Mouse (Mus musculus) CD4-positive helper T cell, adult 2 months (primary cell): ENCODE data around the gene Npy5r.

Source experiments
- DNase-seq: peaks from one replicate; pipeline ENCODE4 v3.0.0-alpha.2; 2012; ENCODE audit warnings: low read depth, missing footprints, low spot score

The Npy5r gene

DNA sequence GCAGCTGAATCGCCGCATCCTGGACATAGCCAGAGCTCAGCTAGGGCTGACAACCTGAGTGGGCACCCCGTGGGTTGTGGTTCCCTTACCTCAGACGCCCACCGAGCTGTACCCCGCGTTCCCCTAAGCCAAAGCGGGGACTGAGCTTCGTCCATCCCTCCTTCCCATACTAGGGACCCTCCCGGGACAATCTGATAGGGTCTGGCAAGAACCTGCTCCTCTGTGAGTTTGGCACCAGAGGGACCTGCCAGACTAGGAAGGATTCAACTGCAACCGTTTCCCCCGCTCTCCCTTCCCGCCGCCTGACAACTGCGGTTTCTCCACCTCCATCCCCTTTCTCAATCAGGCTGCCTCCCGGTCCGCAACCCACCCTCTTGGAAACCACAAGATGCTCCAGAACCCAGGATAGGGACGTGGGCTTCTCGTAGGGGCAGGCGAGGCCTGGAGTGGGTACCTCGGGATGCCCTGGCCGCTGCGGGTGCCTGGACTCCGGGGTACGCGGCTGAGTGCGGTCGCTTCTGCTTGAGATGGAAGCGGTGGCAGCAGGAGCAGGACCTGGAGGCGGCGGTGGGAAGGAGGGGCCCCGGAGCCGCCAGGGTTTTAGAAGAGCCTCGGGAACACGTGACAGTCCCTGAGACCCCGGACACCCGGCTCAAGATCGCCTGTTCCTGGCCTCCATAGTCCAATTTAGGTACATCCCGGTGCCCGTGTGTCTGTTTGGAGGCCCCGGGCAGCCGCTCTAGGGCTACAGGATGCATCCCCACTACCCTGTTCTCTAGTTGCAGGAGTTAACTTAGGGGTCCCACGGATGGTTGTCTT lies at the start of gene Npy5r:
Npy5r (minus strand) TSS at position 618 of the 819 bp plus-strand sequence.
- no peak for DNase-seq

DNA sequence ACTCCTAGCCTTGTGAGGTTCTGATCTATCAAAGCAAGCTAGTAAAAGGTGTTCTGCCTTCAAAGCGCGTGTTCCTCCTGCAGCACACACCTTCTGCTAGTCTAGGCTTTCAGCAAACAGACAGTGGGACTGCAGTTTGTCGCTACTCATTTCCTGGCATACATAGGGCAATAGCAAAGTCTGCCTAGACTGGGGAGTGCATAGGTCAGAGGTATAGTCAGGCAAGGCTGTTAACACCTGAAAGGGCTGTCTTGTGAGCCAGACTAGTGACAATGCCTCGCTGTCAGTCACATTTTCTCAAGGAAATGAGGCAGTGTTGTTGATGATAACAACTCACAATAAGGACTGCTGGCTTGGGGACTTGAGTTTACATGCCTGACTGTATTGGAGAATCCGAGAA lies 44.0 kb upstream of the Npy5r start:
- DNase-seq: no peak

DNA sequence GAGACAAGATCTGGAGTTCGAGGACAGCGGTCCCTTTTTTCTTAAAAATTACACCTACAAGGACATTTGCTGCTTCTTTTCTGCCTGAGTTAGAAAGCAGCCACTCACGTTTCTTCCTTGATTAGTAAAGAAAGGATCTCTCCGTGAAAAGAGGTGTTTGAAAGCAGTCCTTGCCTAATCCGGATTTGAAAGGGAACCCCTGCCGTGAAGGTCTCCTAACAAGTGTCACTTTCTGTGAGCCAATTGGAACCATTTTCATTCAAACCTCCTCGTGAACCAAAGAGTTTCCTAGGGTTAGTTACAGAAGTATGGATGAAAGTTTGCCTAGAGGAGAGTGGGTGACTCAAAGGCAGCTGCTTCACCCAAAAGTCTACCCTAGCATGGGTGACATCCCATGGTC lies 41.5 kb upstream of the Npy5r start:
- no peak for DNase-seq

DNA sequence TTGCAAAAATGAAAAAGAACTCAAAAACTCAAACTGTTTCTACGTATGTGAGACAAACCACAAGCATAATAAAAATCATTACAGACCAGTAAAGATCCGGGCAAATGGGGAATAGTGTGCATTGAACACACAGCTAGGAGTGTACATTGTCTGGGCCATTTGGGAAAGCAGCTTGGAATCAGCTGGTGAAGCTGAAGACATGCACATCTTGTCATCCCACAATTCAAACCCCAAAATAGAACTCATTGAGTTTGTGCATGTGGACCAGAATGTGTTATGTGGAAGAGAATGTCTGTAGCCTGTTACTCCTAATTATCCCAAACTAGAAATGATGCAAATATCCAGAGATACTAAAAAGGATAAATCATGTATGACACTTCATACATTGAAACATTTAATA lies 34.9 kb upstream of the Npy5r start:
- DNase-seq: no peak

DNA sequence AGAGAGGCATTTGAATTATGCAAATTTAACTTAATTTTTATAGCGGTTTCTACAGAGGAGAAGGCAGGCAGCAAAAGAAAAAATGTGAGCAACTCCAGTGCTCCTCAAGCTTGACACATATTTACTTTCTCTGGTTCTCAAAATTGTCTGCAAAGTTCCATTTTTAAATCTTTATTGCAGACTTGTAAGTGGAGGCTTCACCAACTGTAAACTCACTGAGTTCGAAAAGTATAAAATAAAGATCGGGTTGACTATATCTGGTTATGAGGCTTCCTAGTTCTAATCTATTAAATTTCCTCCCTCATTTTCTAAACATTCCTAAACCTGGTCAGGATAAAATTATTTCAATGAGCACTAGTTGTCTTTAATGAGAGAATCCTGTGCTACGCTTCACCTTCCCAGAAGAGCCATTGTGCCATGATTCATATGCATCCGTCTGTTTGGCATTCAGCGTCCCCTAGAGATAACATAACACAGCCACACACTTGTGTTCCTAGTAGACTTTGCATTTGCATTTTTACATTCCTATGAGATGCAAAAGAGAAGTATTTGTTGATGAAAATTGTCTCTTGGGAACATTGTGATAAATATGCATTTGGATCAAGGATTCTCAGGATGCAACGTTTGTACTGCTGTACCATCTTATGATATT lies 26.5 kb upstream of the Npy5r start:
- no peak for DNase-seq

DNA sequence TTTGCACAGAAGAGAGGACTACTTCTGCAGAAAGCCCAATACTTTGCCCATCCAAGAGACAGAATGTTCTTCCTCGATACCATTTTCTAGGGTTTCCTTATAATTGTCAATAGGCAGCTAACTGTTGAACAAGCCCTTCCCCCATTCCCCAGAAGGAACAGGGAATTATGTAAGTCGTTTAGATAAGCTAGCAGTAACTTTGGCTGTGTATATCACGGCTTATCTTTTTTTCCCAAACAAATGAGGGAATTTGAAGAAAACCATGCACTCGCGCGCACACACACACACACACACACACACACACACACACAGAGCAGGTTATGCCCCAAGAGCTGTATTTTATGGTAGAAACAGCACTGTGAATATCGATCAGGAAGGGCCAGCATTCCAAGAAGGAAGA lies 10.9 kb upstream of the Npy5r start:
- no peak for DNase-seq

DNA sequence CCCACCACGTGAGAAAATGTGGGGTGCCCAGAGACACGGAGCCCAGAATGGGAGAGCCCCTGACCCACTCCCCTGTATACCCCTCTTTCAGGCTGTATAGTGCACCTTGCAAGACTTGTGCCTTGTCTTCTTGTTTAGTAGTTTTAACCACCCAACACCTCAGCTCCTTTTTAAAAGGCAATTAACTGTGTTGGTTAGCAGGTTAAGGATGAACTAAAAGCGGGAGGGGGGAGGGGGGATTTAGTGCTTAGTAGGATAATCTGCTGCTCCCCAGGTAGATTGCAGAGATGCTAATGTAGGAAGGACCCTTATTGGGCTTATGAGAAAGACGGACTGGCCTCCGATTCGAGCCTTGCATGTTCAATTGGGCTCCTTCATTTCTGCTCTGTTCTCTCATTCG lies 10.1 kb upstream of the Npy5r start:
- DNase-seq: no peak

DNA sequence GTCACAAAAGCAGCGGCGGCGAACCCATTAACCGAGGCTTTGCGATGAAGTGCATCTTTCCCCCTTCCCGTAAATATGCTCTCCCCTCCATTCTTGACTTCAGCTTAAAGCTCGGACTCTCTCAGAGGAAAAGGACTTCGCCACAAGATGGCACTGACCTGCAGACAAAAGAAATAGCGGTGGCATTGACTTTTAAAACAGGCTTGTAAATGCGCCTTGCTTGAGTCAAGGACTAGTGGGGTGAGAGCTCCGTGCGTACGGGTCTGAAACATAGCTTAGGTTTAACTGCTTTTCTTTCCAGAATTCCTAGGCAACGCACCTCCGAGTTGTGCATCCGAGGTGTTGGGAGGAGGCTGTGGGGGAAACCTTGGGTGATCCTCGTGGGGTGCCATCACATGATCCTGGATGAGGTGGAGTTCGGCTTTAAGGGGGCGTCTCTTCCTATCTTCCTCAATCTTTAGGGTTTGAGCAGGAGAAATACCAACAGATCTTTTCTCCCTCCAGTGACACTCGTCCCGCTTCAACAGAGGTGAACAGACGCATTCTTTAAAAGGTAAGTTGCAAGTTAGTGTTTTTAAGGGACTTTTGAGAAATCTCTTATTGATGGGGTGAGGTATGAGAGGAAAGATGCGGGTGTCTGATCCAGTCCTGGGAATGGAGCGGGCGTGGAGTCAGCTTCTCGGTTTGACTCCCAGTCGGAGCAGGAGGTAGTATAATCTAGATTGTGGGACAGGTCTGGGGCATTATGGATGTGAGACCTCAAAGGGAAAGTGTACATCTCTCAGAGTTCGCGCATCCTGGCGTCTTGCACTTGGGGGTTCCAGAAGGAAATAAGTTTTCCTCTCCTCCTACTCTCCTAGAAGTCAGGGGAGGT lies 9.3 kb upstream of the Npy5r start, which contains the start of gene Npy1r:
Npy1r (plus strand) TSS at position 223 of the 874 bp plus-strand sequence.
- DNase-seq: no peak

DNA sequence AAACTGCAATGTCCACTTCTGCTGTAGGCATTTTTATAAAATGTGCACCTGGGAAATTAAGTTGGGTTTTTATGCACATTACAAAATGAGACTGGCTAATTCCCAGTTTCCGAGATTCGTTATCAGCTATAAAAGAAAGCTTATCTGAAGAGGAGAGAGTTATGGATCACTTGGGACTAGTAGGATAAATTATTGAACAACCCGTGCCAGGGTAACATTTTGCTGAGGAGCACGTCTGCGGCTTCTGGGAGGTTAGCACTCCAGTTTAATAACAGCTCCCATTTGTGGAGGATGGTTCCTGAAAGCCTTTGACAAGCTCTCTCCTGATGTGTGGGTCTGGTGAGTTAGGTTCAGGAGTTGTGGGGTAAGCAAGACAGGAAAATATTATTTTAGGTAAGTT lies 2.5 kb upstream of the Npy5r start:
- no peak for DNase-seq

DNA sequence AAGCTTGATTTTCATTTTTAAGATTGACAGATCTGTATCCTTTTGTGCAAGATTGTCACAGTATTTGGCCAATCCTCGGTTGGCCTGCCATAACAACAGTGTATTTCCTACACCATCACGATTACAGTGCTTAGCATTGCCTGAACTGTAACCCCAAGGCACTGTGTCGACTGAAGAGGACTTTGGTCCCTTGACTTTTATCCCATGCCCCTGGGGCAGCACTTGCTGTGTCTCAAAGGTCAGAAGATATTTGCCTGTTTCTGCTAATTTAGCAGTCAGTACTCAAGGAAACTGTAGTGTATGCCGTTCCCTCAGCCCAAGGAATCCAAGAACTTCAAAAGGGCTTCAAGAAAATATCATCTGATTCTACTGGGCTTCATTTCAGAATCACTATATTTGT lies 871 bp upstream of the Npy5r start:
- DNase-seq: no peak

DNA sequence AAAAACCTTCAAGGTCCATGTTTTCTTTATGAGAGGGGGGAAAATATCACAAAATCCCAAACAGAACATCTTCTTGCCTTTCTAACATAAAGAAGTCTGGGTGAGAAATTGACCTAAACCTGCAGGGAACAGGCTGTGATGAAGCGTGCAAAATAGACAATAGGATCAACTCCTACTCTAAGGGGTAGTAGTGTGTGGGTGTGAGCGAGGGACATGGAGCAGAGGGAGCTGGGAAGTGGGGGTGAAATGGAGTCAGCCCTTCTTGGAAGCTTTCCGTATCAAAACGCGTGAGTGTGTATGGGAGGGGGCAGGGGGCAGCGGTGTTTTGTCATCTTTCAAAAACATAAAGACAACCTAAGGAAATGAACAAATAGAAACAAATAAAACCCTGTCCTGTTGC lies 467 bp upstream of the Npy5r start:
- DNase-seq: no peak

DNA sequence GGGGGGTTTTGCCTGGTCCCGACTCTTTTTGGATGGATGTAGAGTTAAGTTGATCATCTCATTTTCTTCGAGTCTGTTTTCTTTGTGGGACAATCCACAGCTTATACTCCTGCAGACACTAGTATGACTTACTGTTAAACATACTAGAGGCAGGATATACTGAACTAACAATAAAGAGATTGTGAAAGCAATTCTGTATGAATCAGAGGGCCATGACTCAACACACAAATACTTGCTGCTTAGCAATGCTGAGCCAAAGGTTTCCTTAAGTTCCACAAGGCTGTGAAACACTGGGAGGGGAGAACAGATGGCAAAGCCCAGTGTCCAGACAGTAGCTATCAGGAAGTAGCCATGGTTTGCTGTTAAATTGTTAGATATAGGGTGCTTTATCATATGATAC lies 6.7 kb downstream of the Npy5r start:
- no peak for DNase-seq

DNA sequence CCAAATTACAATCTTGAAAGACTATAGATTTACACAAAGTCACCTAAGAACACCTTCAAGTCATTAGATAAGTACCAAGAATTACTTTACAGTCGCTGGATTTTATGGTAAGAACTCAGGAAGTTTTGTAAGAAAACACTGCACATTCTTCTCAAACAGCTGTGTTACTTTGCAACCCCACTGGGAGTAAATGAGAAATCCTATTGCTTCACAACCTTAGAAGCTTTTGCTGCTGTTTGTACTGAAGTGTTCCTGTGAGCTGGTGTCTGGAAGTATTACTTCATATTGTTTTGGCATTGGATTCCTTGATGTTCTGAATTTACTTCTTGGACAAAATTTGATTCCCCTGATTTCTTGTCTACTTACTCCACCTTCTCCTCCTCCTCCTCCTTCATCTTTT lies 57.2 kb downstream of the Npy5r start:
- DNase-seq: no peak
